Mouse (Mus musculus): ENCODE measurements at regions not wholly inside any gene's neighbourhood (a gene's known extent, or its start where the extent isn't known, plus 50 kb on each side); places are given as distances from the start of the nearest gene placed in this dataset.
"Not testable (repeated sequence)": the region's sequence is repeated elsewhere in the genome, so short reads cannot be mapped to it uniquely, and the experiment has no call there.

DNA sequence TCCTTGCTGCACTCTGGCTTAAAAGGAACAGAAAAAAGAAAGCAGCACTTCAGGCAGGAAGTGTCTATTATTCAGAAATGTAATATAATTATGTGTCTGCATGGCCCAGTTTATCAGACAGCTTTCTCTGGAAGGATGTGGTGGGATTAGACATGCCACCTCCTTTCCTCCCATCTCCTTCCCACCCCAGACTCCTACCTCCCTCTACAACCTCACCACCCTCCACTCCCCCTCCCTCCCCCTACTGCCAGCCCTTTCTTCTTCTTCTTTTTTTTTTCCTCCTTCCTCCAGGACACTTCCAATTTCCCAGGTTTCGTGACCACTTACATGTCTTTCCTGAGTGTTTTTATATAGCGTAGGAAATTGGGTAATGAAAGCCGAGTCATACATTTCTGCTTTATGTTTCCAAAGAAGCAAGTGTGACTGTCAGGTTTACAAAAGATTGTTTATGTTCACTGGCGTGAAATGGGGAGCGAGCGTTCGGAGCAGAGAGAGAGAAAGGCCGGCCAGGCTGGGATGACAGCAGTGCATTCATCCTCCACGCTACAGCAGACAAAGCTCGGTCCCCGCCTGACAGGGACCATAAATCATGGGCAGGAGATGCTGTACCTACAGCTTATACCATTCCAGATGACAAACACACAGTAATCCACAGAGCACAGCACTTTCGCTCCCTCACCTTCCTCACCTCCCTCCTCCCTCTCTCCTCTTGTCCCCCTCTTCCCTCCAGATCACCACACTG, 354.6 kb upstream of the Zfp703 start:
- no peak for DNase-seq

DNA sequence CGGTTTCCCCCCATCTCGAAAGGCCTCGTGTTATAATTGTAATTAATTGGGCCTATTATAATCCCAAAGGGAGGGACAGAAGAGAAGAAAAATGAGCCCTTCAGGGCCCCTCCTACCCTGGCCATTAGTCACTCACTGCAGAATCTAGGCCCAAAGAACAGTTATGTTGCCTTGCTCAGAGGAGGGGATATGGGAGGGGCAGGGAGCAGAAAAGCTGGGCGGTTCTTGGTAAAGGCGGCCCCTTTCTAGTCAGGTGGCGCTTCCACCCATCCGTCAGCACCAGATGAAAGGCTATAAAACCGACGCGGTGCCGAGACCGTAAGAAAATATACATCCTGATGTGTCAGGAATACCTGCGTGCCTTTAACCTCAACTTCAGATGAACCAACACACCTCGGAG, 350.9 kb upstream of the Zfp703 start:
- no peak for DNase-seq

GRCm38 (mm10) chr8:26626651-26627077, 350.5 kb upstream of the Zfp703 start:
- no peak for DNase-seq

- no peak for DNase-seq
Measured at GRCm38 (mm10) chr8:26627191-26627891, 349.8 kb upstream of the Zfp703 start.

GRCm38 (mm10) chr8:26630544-26630943, 346.6 kb upstream of the Zfp703 start:
- DNase-seq = no peak

GRCm38 (mm10) chr8:26635701-26636100, 341.4 kb upstream of the Zfp703 start:
- no peak for DNase-seq

- DNase-seq = not testable (repeated sequence)
Measured at GRCm38 (mm10) chr8:26645375-26645774, 331.8 kb upstream of the Zfp703 start.

DNA sequence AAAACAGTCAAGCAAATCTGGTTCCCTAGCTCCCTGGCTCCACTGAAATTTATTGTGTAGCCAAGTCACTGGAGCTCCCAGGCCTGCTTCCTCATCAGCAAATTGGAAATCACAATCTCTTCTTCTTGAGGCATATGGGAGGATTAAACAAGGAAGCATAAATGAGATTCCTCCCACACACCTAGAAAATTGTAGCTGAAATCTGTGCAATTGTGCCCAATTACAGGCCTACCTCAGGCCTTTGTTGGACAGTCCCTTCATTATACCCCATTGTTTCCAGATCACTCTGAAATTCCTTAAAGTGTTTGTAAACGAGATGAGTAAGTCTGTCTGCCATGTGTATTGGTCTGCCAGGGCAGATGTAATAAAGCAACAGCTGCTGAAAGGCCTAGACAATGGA, 326.8 kb upstream of the Zfp703 start:
- no peak for DNase-seq

DNA sequence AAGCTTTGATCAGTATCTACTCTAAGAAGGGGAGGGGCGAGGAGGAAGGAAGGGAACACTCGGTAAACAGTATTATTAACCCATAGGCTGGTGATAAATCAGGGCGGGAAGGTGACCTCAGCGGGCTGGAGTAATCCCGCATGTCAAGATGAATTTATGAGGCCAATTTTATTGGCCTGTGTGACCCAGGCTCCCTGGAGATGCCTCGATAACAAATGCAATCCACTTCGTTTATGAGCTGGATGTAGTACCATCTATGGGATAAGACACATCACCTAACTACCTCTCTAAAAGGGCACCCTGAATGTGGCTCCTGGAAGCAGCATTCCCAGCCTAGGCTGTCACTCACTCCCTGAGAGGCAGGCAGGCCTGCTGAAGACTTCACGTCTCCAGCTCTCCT, 321.2 kb upstream of the Zfp703 start:
- DNase-seq = no peak

- no peak for DNase-seq
Measured at GRCm38 (mm10) chr8:26656310-26657075, 320.6 kb upstream of the Zfp703 start.

DNA sequence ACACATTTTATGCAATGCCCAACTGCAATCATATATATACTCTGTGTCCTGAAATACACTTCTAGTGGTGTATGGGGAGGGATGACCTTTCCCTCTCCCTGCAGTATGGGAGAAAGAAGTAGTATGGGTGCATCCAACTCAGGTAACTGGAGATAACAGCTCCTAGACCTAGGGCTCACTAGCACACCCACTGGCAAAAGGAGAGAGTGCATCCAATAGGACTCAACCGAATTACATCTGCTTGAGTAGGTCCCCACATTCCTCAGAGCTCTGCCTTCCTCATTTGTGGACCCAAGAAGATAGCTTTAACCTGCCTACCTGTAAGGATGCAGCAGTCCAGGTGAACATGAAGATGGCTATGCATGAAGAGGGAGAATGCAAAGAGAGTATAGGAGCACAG, 317.7 kb upstream of the Zfp703 start:
- DNase-seq = no peak

DNA sequence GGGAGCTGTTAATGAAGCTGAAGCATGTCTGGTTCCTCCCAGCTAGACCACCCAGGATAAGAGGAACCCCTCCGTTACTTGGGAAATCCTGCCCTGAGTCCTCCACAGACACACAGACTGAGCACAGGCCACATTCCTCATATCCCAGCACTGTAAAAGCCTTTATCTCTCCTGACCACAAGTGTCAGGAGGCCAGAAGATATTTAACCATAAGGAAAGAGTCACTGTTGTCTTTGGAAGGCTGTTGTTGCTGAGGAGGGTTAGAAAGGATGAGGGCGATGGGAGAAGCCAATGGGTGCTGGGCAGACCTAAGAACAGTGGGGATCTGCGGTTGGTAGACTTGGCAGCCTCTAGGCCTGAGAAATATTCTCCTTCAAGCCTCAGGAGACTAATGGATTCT, 307.6 kb upstream of the Zfp703 start:
- DNase-seq = no peak

- no peak for DNase-seq
Measured at GRCm38 (mm10) chr8:26672486-26673395, 304.4 kb upstream of the Zfp703 start.

GRCm38 (mm10) chr8:26677584-26678138, 299.5 kb upstream of the Zfp703 start:
- DNase-seq = no peak

DNA sequence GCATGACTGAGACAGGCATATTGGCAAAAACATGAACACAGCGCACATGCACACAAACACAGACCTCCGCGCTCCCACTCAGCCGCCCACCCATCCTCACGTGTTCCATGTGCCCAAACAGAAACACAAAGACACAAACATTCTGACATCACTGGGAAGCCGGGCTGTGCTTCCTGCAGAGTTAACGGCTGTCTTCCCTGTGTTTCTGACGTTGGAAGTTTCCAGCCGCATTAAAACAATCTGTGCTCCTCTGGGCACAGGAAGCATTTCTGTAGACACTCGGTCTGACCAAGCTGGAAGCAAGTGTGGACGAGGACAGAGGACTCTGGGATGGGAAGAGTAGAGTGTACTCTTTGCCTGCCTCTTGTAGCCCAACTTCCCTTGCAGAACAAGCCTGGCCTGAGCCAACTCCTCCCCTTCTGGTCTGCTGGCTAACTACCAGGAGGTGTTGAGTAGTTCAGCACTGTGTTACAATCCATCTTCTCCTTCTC, 296.2 kb upstream of the Zfp703 start:
- DNase-seq = no peak

- DNase-seq = no peak
Measured at GRCm38 (mm10) chr8:26687146-26687545, 290.0 kb upstream of the Zfp703 start.

GRCm38 (mm10) chr8:26688035-26688434, 289.1 kb upstream of the Zfp703 start:
- DNase-seq = no peak

DNA sequence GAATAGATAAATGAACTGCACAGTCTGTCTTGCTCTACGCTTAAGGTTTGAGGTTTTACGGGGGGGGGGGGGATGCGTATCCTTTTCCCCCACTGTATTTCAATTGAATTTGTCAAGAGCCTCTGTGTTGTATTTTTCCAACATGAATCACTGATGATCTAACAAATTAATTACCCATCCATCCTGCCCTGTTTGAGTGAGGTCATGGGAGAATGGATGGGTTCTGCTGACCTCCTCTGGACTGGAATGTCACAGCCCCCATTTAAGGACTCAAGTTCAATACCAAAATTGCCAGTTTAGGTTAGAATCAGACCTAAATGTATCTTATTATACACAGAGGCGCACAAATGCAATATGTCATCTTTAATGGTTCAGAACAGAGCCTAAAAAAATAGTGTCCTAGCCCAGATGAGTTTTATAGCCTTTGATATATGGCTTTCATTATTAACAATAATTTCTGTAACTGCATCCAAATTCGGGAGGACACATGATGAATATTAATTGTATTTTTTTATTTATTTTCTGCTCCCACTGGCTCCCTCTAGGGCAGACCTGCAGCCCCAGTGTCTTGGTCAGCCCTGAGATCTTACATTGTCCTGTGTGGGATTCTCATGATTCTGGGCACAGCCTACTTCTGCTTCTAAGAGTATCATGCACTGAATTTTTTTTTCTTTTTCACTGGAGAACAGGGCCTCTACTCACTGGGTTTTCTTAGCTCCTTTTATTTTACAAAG, 288.2 kb upstream of the Zfp703 start:
- DNase-seq = no peak

DNA sequence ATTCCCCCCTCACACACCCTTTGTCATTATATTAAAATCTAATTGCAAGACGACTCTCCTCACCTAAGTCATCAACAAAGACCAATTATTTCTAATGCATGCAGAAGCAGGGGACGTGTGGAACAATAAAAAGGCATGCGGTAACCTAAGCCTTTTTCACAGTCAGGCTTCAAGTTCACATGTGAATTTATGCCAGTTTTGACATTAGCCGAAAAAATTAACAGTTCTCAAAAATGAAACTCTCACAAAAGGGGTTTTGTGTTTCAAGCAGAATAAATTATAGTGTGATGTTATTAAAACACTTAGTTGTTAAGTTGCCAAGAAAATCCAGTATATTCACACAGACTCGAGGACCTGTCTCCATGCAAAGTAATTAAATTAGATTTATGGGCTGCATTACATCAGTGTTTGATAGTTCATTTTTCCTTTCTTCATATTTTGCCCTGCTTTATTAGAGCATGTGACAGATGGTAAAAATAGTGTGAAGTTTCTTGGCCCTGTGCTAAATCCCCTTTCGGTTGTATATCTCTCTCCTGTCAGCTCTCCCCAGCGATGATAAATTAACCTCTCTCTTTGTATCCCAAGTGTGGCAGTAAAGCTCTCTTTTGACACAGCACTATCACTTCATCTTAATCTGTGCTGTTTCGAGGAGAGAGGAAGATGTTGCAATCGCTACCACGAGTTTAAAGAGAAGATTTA, 287.5 kb upstream of the Zfp703 start:
- DNase-seq = no peak

GRCm38 (mm10) chr8:26690178-26690735, 286.9 kb upstream of the Zfp703 start:
- no peak for DNase-seq

Data from thymus, adult 18-20 months (tissue).